Mouse (Mus musculus) layer of hippocampus, adult 9-10 months (tissue): ENCODE measurements around the gene Mpp3.
A peak's percentile ranks its signal among the peaks of the same experiment; 100 is the strongest.

Experiments
- DNase-seq: peaks from one replicate; pipeline ENCODE4 v3.0.0; 2022; ENCODE audit warnings: low spot score

Mpp3 gene

GRCm38 (mm10) chr11:101976949-101977348 is 51.3 kb downstream of the Mpp3 start:
- DNase-seq, result no peak

DNA sequence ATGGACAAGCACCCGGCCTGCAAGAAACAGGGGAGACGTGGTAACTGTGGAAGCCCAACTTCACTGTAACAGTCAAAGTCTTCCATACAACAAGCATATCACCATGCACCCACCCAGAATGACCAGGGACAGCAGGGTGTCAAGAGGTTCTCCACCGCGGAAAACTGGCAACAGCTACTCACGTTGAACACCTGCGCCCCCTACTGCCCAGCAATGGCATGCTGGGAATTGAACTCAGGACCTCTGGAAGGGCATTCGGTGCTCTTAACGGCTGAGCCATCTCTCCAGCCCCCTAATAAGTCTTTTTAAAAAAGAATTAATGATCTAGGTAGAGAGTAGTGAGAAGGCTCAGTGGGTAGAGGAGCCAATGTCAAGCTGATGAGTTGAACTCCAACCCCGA is 53.3 kb downstream of the Mpp3 start:
- DNase-seq, result no peak

DNA sequence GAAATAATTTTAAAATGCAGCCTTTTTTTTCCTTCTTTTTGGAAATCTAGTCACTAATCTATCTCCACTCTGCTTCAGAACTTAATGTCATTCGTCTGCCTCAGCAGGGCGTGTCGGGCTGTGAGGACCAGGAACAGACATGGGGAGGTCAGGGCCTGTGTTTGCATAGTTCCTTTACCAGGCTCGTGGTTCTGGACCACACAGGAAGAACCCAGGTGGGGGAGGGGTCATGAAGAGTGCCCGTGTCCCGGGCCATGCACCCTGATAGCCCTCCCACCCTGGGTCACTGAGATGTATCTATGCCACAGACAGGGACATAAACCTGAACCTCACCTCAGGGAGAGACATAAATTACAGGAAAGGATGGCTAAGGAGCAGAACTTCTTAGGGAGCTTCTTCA is 54.1 kb downstream of the Mpp3 start:
- no peak for DNase-seq

- DNase-seq, result no peak
Measured at GRCm38 (mm10) chr11:101973496-101973895, 54.8 kb downstream of the Mpp3 start.

GRCm38 (mm10) chr11:101972651-101973050 is 55.6 kb downstream of the Mpp3 start:
- no peak for DNase-seq

GRCm38 (mm10) chr11:101972097-101972496 is 56.2 kb downstream of the Mpp3 start:
- DNase-seq, result no peak

- no peak for DNase-seq
Measured at GRCm38 (mm10) chr11:101971410-101971809, 56.9 kb downstream of the Mpp3 start.

- no peak for DNase-seq
Measured at GRCm38 (mm10) chr11:101969835-101970234, 58.4 kb downstream of the Mpp3 start.

DNA sequence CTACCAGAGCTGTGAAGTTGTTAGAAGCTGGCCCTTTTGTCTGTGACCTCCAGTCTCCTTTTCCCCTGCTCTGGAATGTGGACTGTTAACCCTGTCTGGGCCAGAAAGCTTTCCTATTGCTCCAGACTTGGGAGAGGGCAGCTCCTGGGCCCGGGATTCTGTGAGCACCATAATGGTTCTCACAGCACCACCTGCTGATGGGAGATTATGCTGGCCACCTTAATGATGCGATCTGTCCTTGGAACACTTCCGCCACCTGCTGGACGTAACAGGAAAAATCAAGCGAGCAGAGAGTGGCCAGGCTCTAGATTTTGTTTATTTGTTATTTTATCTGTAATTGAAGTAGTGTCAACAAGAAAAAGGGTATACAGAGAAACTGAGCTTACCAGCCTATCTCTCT is 59.5 kb downstream of the Mpp3 start:
- DNase-seq, result peak; percentile 84

- DNase-seq, result no peak
Measured at GRCm38 (mm10) chr11:101968311-101968710, 60.0 kb downstream of the Mpp3 start.

- no peak for DNase-seq
Measured at GRCm38 (mm10) chr11:101966965-101967614, 61.2 kb downstream of the Mpp3 start, which contains the start of gene Sost. Gene Sost (minus strand): TSS chr11:101967015.

- DNase-seq, result no peak
Measured at GRCm38 (mm10) chr11:101965553-101965952, 62.7 kb downstream of the Mpp3 start.

DNA sequence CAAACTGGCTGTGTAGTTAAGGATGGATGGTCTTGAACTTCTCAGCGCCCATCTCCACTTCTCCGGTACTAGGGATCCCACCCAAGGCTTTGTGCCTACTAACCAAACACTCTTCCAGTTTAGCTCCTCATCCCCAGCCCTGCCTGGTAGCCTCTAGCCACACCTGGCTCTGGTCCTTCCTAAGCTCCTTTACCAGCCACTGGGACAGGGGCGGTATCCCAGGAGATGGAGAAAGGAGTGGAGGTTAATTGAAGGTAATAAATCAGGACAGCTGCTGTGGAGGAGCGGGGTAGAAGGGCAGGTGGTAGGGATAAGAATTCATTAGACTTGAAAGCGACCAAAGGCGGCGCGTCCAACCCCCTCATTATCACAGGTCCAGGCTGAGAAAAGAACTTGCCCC is 63.6 kb downstream of the Mpp3 start:
- DNase-seq, result no peak

DNA sequence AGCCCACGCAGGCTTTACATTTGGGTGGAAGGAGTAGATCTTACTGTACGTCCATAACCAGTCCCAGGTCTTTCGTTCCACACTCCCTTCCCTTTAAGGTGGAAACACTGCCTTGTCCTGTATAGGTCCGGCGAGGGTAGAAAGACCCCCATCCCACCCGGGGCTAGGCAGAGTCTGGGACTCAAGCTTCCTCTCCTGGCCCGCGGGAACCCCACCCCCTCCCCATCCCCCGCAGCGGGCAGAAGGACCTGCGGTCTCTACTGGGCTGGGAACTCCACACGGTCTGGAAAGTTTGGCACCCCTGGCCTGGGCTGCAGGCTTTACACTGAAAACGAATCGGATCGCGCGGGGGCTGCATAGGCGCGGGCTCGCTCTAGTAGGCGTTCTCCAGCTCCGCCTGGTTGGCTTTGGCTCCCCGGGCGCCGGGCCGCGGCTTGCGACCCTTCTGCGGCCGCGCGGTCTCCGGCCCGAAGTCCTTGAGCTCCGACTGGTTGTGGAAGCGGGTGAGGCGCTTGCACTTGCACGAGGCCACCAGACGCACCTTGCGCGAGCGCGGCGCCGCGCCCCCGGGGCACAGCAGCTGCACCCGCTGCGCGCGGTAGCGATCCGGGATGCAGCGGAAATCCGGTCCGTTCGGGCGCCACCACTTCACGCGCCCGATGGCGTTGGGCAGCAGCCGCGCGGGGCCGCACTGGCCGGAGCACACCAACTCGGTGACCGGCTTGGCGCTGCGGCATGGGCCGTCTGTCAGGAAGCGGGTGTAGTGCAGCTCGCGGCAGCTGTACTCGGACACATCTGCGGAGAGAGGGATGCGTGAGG is 64.6 kb downstream of the Mpp3 start:
- DNase-seq, result no peak

DNA sequence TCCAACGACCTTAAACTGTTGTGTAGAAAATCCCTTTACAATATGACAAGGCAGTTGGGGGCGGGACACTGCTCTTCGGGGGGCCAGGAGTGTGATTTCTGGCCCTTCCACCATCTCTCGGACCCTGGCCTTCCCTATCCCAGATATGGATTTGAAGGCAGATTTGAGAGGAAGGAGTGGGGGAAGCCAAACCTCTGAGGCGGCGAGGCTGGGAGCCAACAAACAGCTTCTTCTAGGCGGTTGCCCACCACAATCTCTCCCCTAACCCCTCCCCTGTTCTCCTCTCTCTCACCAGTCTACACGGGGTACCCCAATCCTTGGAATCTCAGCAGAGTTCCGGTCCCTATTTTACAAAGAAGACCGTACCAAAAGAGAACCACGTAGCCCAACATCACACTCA is 65.2 kb downstream of the Mpp3 start:
- DNase-seq, result no peak

- DNase-seq, result no peak
Measured at GRCm38 (mm10) chr11:101957476-101957875, 70.8 kb downstream of the Mpp3 start.

DNA sequence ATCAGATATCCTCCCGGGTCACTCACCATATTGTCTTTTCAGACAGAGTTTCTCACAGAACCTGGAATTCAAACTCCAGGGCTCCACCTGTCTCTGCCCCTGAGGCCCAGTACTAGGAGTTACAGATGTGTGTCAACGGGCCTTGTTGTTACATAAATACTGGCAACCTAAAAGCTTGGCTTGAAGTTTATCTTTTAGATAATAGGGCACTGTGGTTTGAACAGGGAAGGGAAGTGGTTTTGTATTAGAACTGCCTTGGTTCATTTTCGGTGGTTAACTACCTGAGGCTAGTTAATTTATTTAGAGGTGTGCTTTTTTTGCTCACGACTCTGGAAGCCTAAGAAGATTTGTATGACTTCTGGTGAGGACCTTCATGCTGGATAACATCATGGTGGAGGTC is 74.8 kb downstream of the Mpp3 start:
- DNase-seq, result no peak

GRCm38 (mm10) chr11:101952541-101953341 is 75.5 kb downstream of the Mpp3 start:
- DNase-seq, result no peak

GRCm38 (mm10) chr11:101950021-101950420 is 78.2 kb downstream of the Mpp3 start:
- DNase-seq, result no peak
